17 mouse cellular contexts compared by ENCODE assay signal in the genomic region with DNA sequence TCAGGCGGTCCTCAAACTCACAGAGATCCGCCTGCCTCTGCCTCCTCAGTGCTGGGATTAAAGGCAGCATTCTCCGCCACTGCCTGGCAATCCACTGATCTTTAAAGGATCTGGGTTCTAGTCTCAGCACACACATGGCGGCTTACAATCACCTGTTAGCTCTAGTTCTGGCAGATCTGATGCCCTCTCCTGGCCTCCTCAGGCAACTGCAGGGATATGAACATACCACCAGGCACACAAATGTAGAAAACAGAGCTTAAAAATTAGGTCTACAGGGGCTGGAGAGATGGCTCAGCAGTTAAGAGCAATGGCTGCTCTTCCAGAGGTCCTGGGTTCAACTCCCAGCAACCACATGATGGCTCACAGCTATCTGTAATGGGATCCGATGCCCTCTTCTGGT.
DNase-seq lines count a peak whose midpoint lies in the region; ATAC-seq and TF ChIP-seq lines count a peak whose summit lies in the region.
"Had no signal": no experiment of that assay in that cellular context is flagged by ENCODE, and none has a peak within 500 bp of the region (broad histone marks: within the 10 kb centered on the region; RNA-seq: fewer than 3 reads in every experiment).

No protein-coding gene starts in this region.

- peak; percentile 40 for DNase-seq in CD4-positive, CD25-positive, alpha-beta regulatory T cell, adult 2 months (ENCODE audit: low read depth, low spot score)
- no peak for DNase-seq in left cerebral cortex, adult 2 months (ENCODE audit: extremely low spot score in 1 of 2, low spot score in 2 of 2)
- no peak for DNase-seq in left cerebral cortex, postnatal 25 days (ENCODE audit: low spot score in 2 of 2)
- DNase-seq in A20 (ENCODE audit: low read depth, low spot score), result peak; percentile 47
- no peak for DNase-seq in frontal cortex, postnatal 36 days (ENCODE audit: low spot score in 2 of 2)
- DNase-seq: adrenal gland, adult 2 months; cerebellum, adult 9-11 months; lung, adult 2 months; thymus, postnatal 14 days had no signal

- TF ChIP-seq CTCF in left cerebral cortex, adult 2 months (IDR thresholded peaks at IDR 0.05), result peak; percentile 12
- TF ChIP-seq CTCF in bone marrow, adult 2 months (IDR thresholded peaks at IDR 0.05; ENCODE audit: control insufficient read depth, insufficient read depth, low read length), result peak; percentile 27; the same call in 1 of the 2 replicates

- no peak overlapping the region for H3K4me3 ChIP-seq in left cerebral cortex, adult 2 months
- no peak overlapping the region for H3K4me3 ChIP-seq in bone marrow, adult 2 months (replicated peaks; ENCODE audit: control insufficient read depth, low read depth, low read length)
- H3K4me3 ChIP-seq: erythroblast, embryonic 14.5 days; kidney, embryonic 15.5 days; limb, embryonic 10.5 days; midbrain, embryonic 10.5 days had no signal

- TF ChIP-seq POLR2A in bone marrow, adult 2 months (IDR thresholded peaks at IDR 0.05; ENCODE audit: borderline replicate concordance, control insufficient read depth, low read depth, low read length), result no peak

- intact Hi-C loops in left cerebral cortex, adult 2 months (cut with DNase I), result no loop called here
- intact Hi-C loops in left cerebral cortex, postnatal 25 days (cut with DNase I), result no loop called here

- 91% methylated on average over 5 of the region's 5 CpGs for WGBS in bone marrow, adult 2 months

- H3K4me1 ChIP-seq in bone marrow, adult 2 months (ENCODE audit: control insufficient read depth, insufficient read depth, low read length), result no peaks in the 10 kb centered on the region; the same call in 1 of the 2 replicates
- H3K4me1 ChIP-seq: kidney, embryonic 15.5 days; limb, embryonic 10.5 days; midbrain, embryonic 10.5 days had no signal

- H3K27ac ChIP-seq in left cerebral cortex, adult 2 months, result no peak overlapping the region
- no peak overlapping the region for H3K27ac ChIP-seq in bone marrow, adult 2 months (ENCODE audit: control insufficient read depth, insufficient read depth, low read depth, low read length, poor library complexity)
- H3K27ac ChIP-seq: hindbrain, embryonic 14.5 days; kidney, embryonic 15.5 days; limb, embryonic 10.5 days; midbrain, embryonic 10.5 days had no signal

- ATAC-seq in CD4-positive, CD25-positive, alpha-beta regulatory T cell, adult 4 months, result no peak
- no peak for ATAC-seq in megakaryocyte-erythroid progenitor cell, adult 5-6 weeks (replicated peaks; ENCODE audit: low FRiP score, low TSS enrichment, poor library complexity, severe bottlenecking)

Comparison
In these comparisons a context has a peak if more than half of its experiments do, and no peak if none do; other contexts are left out.
1. DNase-seq: peak in CD4-positive, CD25-positive, alpha-beta regulatory T cell, adult 2 months (single experiment) and A20 (single experiment); none in left cerebral cortex, adult 2 months (0 of 2), left cerebral cortex, postnatal 25 days (0 of 2) and frontal cortex, postnatal 36 days (0 of 2).